Mouse (Mus musculus): ENCODE results near the gene Dusp3.

DNA sequence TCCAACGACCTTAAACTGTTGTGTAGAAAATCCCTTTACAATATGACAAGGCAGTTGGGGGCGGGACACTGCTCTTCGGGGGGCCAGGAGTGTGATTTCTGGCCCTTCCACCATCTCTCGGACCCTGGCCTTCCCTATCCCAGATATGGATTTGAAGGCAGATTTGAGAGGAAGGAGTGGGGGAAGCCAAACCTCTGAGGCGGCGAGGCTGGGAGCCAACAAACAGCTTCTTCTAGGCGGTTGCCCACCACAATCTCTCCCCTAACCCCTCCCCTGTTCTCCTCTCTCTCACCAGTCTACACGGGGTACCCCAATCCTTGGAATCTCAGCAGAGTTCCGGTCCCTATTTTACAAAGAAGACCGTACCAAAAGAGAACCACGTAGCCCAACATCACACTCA, 23.8 kb downstream of the Dusp3 start:
- no peak for TF ChIP-seq POLR2A (IDR thresholded peaks at IDR 0.05; ENCODE audit: extremely low read depth, insufficient read depth, low read length)
- TF ChIP-seq CTCF (IDR thresholded peaks at IDR 0.05; ENCODE audit: low read depth, low read length): no peak

Measured in liver, adult 2 months (tissue).